Mouse (Mus musculus) layer of hippocampus, postnatal 25 days (tissue): ENCODE data around the gene Arsb. TPM values are rescaled to one million over a fixed set of nuclear protein-coding genes. Genes with fewer than 3 reads are reported as not detected.
A peak's percentile ranks its signal among the peaks of the same experiment; 100 is the strongest.
"Not testable (repeated sequence)": the region's sequence is repeated elsewhere in the genome, so short reads cannot be mapped to it uniquely, and the experiment has no call there.

Experiments used
- DNase-seq, 2 experiments: peaks; one replicate each; pipeline ENCODE4 v3.0.0; 2022; ENCODE audit warnings: mixed read lengths in 2 of 2, low spot score in 1 of 2; ENCODE audit errors: extremely low spot score in 1 of 2
- total RNA-seq, 2 experiments: library from RNA; stranded (reverse); gene quantifications; 2 replicates each; pipeline ENCODE4 v1.2.3; 2021

Arsb gene
- total RNA-seq, 2 experiments from 2014 or later = 96.6 to 102 TPM

DNA sequence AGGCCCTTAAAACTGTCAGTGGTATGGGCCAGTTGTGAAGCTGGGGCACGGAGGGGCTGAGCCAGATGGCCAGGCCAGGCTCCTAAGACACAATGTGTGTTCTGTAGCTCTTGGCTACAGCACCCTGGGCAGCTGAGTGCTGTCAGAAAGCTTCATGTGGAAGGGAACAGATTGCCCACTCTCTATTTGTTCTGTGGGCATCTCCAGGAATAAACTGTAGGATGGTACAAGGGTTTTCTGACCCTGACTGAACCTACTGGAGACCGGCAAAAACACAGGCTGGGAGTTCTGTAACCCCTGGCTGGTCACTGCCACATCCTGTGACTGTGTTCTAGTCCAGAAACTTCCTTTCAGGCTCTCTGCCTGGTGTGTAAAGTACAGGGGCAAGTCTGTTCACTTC lies 14.6 kb downstream of the Arsb start:
- no peak for DNase-seq

DNA sequence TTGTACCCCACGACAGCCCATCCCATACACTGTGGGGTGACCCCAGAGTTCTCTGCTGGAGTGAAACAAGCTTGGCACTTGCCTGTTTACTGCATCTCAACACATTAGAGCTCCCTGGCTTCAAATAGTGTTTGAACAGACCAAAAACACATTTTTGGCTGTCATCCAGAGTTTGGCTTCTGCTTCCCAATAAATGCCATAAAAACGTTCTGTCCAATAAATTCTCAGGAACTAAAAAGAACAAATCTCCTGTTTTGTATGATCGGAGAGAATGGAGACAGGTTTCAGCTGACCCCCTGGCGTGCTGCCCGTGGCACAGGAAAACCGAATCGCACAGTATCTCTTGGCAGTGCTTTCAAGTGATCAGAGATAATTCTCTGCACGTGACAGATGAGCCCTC lies 16.2 kb downstream of the Arsb start:
- DNase-seq = peak in 1 of 2 experiments; percentile 62

DNA sequence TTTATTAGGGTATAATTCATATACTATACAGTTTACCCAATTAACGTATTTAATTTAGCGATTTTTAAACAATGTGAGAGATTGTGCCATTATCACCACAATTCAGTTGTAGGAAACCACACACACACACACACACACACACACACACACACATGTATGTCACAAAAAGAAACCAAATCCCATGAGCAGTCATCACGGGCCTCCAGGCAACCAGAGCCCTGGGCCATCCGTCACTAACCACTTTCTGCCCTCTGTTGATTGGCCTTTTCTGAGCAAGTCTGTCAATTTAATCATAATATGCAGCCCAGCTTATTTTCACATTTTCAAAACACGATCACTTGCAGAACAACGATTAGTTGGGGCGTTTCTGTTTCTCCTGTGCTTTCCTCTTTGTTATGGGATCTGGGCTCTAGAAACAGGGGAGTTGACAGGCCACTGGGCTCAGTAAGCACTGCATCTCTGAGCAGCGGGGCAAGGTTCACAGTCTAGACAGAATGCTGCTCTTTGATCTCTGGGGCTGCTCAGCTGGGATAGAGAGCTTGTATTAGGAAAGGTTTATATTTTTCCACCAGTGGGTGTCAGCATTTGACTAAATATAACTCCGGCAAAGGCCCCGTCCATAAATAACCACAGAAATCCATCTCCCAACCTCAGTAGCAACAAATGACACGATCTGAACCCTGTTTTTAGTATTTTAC lies 21.7 kb downstream of the Arsb start:
- no peak for DNase-seq

DNA sequence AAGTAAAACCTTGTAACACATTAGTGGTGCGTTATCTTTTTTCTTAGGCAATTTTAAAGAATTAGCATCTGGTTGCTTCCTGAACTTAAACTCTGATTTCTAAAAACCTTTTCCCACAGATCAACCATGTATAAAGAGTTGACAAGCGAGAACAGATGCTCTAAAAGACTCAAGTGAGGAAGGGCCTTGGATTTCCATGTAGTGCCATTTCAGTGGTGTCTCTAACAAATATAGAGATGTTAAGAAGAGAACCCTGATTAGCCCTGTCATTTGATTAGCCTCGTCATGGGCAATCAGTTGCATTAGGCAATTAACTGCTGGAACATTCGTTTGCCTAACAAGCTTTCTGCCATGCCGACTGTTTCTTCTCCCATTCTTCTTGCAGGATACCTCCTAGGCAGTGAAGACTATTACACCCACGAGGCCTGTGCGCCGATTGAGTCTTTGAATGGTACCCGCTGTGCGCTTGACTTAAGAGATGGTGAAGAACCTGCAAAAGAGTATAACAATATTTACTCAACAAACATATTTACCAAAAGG lies 22.3 kb downstream of the Arsb start:
- no peak for DNase-seq

DNA sequence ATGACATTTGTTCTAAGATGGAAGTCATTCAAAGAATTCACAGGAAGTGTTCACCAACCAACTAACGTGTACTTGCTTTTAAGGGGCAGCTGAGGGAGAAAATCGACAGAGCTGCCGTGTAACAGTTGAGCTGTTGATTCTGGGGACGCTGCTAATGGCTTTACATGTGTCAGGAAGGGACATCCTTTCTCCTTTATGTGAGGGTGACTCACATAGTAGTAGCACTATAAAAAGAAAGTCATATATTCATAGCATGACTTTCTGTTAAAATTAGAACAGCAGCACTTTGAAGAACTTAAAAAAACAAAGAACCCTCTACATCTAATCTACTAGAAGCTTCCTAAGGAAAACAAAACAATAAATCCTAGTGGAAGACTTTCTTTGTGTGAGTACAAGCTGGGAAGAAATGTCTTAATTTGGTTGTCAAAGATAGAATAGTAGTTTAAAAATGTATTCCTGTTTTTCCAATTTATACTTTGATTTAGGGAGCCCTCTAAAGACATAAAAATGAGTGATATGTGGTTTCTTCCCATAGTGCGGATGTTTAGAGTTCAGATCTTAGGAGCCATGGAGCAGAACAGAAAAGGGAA lies 25.7 kb downstream of the Arsb start:
- DNase-seq = no peak

DNA sequence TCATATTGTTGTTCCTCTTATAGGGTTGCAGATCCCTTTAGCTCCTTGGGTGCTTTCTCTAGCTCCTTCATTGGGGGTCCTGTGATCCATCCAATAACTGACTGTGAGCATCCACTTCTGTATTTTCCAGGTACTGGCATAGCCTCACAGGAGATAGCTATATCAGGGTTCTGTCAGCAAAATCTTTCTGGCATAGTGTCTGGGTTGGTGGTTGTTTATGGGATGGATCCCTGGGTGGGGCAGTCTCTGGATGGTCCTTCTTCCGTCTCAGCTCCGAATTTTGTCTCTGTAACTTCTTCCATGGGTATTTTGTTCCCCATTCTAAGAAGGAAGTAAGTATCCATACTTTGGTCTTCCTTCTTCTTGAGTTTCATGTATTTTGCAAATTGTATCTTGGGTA lies 38.9 kb downstream of the Arsb start:
- DNase-seq = not testable (repeated sequence)

DNA sequence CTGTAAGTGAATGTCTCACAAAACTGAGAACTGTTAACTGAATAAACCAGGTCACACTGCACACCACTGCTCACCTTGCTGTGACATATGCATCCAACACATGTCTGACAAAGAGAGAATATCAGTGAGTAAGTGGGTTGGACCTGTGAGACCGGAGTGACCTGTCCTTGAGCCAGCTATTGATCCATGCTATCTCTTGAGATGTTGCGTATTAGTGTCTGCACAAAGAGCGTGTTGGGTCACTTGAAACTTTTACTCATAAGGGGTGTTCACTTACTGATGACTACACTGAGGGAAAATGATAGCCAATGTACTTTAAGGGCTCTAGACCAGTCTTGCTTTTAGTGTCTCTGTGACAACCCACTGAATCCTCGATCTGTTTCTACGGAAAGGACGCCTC lies 42.7 kb downstream of the Arsb start:
- no peak for DNase-seq

DNA sequence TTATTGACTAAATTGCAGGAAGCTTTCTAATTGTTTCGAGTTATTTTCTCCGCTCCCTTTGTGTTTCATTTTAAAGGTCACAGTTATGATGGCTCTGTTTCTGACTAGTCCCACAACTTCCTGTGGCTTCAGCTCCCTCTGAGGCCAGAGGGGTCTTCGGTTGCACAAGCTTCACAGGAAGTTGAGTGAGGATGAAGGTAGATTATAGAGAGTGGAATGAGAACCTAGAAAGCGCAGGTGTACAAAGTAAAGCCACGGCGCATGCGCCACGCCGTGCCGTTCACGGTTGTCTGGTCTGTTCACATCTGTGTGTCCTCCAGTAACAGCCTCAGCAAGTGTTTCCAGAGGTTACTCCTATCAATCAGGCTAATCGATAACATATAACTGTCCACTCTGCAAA lies 43.2 kb downstream of the Arsb start:
- no peak for DNase-seq

DNA sequence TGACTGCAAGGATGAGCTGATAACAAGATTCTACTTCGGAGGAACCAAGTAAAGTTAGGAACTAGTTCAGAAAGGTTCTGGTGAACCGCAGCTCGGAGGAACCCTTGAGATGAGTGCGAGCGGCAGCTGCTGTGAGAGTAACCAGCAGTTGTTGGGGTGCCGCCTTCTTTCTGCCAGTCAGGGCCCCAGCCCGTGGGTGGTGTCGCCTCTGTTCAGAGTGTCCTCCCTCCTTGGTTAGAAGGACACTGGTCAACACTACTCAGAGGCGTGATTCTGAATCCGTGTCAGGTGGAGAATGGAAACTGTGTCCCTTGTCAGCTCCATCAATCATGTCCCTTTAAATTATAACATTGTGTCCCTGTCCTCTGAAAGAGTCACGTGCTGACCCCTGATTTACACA lies 43.7 kb downstream of the Arsb start:
- no peak for DNase-seq

DNA sequence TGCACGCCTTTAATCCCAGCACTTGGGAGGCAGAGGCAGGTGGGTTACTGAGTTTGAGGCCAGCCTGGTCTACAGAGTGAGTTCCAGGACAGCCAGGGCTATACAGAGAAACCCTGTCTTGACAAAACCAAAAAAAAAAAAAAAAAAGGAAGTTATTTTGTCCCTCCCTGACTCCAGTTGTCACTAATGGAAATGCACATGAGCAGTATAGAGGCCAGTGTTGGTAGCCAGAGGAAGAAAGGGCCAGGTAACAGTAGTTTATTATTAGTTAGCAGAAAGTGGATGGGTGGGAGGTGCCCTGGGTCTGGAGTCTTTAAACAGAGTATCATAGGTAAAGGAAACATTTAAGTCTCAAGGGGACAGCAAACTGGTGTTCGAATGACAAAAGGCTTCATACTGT lies 44.7 kb downstream of the Arsb start:
- no peak for DNase-seq

DNA sequence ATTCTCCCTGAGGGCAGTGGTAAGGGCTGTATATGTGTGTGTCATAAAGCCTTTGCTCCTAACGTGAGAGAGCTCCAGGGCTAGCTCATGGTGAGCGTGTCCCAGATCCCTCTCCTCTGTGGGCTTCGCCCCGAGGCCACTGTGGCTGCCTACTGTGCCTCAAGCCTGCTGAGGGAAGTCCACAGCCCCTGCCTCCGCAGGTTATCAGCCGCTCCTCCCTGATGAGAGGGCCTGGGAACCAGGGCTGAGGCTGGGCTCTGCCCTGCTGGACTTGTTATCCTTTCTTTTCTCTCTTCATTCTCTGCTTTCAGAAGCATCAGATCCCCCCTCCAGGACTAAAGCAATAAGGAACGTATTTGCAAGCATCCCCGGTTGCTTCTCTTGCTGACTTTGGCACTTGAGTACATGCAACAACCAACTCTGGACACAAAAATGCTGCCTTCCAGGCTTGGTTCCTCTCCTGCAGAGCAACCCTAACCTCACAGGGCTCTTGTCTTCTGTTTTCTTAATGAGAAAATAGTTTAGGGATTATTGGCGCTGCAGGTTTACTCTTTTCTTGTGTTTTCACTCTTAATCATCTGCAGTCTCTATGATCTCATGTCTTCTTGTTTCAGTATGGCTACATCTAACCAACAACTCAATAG lies 45.4 kb downstream of the Arsb start:
- no peak for DNase-seq

DNA sequence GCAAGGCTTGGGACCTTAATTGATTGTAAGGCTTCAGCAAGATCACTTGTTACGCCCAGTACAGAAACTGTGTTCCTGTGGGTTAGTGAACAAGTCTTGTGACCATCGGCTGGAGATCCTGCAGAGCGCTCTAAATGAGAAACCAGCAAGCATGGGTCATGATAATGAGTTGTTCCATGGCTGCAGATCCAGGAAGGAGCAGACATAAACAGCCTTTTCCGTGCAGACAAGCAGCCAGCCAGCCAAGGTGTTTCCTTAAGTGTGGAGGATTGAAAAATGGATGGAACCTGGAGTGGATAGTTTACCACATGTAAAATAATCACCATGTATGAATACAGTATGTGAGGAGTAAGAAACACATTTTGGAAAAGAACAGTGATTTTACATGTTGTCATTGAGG lies 48.7 kb downstream of the Arsb start:
- DNase-seq = no peak

DNA sequence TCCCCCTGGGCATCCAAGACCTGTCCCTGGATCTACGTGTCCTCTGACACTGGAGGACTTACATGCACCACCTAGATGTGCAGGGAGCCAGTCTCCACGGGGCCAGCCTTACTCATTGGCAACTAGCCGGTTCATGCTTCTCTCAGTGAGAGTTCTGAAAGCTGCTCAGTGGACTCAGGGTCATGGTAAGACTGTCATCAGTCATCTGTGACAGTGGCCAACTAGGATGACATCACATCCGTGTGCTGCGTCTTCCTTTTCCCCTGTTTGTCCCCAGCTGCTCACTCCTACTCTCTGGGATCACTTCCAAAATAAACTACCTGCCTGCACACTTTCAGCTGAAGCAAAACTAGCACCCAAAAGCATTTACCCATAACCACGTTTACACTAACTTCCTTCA lies 50.6 kb downstream of the Arsb start:
- no peak for DNase-seq

DNA sequence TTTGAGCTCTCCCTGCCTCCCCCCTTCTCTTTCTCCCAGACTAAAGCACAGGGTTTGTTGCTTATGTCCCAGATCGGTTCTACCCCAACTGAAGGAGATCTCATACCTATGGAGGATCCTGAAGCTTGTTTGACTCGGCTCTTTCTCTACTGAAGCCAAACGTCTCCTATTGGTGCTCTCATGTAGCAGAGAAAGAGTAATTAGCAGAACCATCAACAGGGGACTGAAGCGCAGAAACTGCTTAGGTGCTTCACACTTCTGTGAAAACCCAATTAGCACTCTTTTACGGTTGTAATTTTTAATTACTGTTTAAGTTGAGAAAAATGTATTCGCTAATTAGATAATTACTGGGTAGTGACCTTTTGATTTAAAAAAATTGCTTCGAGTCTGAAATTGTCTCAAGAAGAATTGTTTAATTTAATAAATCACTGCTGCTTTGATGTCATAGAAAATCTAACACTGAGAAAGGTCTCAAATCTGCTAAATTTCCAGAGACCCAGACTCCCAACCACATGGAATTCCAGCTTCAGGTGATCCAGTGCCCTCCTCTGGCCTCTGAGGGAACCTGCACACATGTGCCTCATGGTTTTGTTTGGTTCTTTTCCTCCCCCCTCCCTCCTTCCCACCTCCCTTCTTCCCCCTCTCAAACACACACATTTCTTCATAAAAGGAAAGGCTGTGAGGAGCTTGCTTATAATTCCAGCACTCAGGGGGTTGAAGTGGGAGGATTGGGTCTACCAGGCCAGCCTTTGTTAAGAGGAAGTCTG lies 54.5 kb downstream of the Arsb start:
- DNase-seq = no peak

DNA sequence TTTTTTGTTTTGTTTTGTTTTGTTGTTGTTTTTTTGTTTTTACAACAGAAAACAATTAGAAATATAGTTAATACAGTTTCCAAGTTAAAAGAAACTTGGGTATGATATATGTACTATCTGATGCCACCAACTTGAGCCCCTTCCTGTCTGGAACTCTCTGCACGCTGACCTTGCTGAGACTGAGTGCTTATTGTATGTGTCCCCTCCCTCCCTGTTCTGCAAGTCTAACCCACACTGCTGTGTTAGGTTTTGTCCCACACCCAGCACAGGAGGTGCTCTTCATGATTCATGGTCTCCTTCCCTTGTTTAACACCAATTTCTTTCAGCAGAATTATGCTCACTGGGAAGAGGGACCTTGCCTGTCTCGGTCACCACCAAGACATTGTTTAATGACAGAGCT lies 56.3 kb downstream of the Arsb start:
- DNase-seq = no peak

DNA sequence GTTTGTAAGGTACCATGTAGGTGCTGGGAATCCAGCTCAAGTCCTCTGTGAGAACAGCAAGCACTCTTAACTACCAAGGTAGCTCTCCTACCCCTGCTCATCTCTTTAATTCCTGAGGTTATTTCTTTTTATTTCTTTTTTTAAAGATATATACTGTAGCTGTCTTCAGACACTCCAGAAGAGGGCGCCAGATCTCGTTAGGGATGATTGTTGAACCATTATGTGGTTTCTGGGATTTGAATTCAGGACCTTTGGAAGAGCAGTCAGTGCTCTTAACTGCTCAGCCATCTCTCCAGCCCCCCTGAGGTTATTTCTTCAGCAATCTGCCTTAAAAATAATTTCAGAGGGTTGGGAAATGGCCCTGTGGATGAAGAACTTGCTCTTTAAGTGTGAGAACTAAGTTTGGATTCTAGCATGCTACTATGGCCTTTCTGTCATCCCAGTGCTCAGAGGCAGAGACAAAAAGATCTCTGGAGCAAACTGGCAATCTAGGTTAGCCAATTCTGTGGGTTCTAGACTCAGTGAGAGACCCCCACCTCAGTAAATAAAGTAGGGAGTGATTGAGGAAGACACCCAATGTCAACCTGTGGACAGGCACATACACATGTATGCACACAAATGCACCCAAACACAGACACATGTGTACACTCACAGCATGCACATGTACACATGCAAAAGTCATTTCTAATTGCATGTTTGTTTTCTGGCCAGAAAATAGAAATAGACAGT lies 58.3 kb downstream of the Arsb start:
- DNase-seq = peak in 1 of 2 experiments; percentile 35

DNA sequence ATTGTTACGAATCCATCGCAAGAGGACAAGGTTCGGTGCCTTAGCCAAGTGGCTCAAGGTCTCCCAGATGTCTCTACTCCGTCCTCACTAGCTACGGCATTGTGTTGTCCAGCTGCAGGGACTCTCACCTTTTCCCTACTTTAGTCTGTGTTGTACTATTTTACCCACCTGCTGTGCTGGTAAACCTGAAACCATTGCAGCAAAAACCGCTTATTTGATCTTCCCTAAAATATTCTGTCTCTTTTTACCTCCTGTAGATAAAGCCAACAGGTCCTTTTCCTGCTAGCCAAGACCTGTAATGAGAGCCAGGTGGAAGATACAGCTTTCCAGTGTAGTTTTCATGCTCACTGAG lies 58.8 kb downstream of the Arsb start:
- no peak for DNase-seq

DNA sequence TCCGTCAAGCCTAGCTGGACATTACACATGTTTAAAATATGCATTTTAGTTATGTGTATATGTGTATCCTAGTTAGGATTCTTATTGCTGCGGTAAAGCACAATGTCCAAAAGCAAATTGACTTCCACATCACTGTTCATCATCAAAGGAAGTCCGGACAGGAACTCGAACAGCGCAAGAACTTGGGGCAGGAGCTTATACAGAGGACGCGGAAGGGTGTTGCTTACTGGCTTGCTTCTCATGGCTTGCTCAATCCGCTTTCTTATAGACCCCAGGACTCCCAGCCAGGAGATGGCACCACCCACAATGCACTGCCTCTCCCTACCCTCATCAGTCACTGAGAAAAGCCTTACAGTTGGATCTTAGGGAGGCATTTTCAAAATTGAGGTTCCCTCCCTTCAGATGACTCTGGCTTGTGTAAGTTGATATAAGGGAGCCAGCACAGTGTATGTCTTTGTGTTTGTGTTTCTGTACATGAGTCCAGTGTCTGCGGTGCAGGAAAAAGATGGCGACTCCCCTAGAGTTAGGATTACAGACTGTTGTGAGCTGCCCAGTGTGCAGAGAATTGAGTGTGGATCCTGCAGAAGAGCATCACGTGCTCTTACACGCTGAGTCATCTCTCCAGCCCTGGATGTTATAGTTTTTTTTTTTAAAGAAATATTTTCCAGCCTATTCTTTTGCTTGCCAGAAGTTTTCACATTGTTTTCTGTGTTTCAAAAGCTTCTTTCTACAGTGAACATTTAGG lies 66.2 kb downstream of the Arsb start:
- no peak for DNase-seq

DNA sequence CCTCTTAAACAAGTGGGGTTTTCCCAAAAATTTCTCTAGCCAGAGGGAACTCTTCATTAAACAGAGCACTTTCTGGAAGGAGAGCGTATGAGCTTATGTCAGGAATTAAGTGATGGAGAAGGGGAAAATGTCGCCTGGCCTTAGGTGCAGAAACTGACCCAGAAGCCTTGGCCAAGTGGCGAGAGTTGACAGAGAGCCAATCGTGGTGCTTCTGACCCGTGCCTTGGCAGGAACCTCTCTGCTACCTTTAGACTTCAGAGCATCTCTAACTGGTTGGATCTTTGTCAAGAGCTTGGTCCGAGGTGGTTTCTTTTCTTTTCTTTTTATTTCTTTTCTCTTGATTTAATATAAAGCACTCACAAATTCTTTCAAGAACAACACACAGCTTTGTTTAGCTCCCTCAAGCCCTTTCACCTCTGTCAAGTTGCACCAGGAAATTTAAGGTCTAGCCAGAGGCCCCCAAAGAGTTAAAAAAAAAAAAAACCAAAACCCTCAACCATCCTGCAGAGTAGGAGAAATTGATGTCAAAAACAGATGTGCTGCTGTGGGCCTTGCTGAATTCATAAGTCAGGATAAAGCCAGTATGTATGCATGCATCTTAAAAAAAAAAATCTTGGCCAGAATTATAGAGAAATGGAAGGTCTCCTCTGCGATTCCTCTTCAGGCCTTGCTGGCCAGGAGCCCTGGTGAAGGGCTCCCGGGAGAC lies 67.2 kb downstream of the Arsb start:
- DNase-seq = no peak
